Mouse (Mus musculus) spleen, adult 2 months (tissue): ENCODE data around the gene Acy3.
A peak's percentile ranks its signal among the peaks of the same experiment; 100 is the strongest.

ENCODE experiments used
- CTCF ChIP-seq: fragments of 200-500 bp; IDR thresholded peaks from 2 replicates; pipeline ENCODE4 v1.5.1; 2011; ENCODE audit warnings: mild to moderate bottlenecking, inconsistent platforms; ENCODE audit not compliant: insufficient read depth, insufficient read length, insufficient replicate concordance; ENCODE audit errors: extremely low read depth
- POLR2A ChIP-seq: fragments of 200-500 bp; IDR thresholded peaks from 2 replicates; pipeline ENCODE4 v1.6.1; 2011; ENCODE audit warnings: low read depth, low read length, inconsistent platforms

GRCm38 (mm10) chr19:4000119-4000900, 13.9 kb downstream of the Acy3 start, which contains the start of the genes Nudt8 and Gm49405:
- TF ChIP-seq CTCF (peak; percentile 73), POLR2A (peak; percentile 88)
